Mouse (Mus musculus) heart, embryonic 13.5 days (tissue): Measurements from ENCODE around the gene Gdap1l1. TPM values are rescaled to one million over a fixed set of nuclear protein-coding genes. Genes with fewer than 3 reads are reported as not detected.

ENCODE experiments used
- ATAC-seq: fragments of 200-750 bp; cut with Nextera tagmentation; 2 replicates; pipeline ENCODE4 v1.8.0; 2017; ENCODE audit warnings: moderate TSS enrichment; ENCODE audit not compliant: insufficient number of reproducible peaks, low FRiP score, low TSS enrichment; ENCODE audit errors: extremely low read depth
- H3K27ac ChIP-seq: fragments of 300-500 bp; sonication (generic); replicated peaks from 2 replicates; pipeline ENCODE4 v1.5.1; 2015; ENCODE audit warnings: moderate library complexity, mild to moderate bottlenecking, inconsistent platforms
- H3K27me3 ChIP-seq: fragments of 300-500 bp; sonication (generic); replicated peaks from 2 replicates; pipeline ENCODE4 v1.6.1; 2015; ENCODE audit warnings: mild to moderate bottlenecking, inconsistent platforms
- H3K36me3 ChIP-seq: fragments of 300-500 bp; sonication (generic); 2 replicates; pipeline ENCODE4 v1.6.1; 2015; ENCODE audit warnings: mild to moderate bottlenecking, inconsistent platforms
- H3K4me1 ChIP-seq: fragments of 300-500 bp; sonication (generic); 2 replicates; pipeline ENCODE4 v1.6.1; 2015; ENCODE audit warnings: inconsistent platforms
- H3K4me2 ChIP-seq: fragments of 300-500 bp; sonication (generic); 2 replicates; pipeline ENCODE4 v1.6.1; 2015; ENCODE audit warnings: inconsistent platforms, mild to moderate bottlenecking, moderate library complexity
- H3K4me3 ChIP-seq: fragments of 300-500 bp; sonication (generic); 2 replicates; pipeline ENCODE4 v1.5.1; 2015; ENCODE audit warnings: moderate library complexity, mild to moderate bottlenecking, inconsistent platforms
- H3K9ac ChIP-seq: fragments of 300-500 bp; sonication (generic); 2 replicates; pipeline ENCODE4 v1.6.1; 2015; ENCODE audit warnings: inconsistent platforms, mild to moderate bottlenecking, moderate library complexity
- H3K9me3 ChIP-seq: fragments of 300-500 bp; sonication (generic); 2 replicates; pipeline ENCODE4 v1.6.1; 2016; ENCODE audit warnings: inconsistent platforms
- WGBS: fragments of 180-500 bp; shearing (Covaris S2); methylation state at CpG from one replicate; pipeline ENCODE4 v1.1.7; 2015; ENCODE audit warnings: mixed read lengths; 5-methylcytosine and 5-hydroxymethylcytosine counted together
- polyA plus RNA-seq: library from polyadenylated mRNA; unstranded; fragments of >200 nt; fragmentation: Nextera tagmentation; extraction: Ambion mirVana; gene quantifications from 2 replicates; pipeline ENCODE4 v1.2.1, GENCODE M21; 2015

Gene Gdap1l1
- 0.41 and 0.48 TPM in 2 replicates for polyA plus RNA-seq

GRCm38 (mm10) chr2:163438246-163438618 is at the start of gene Gdap1l1:
Gene Gdap1l1, plus strand, starts transcription at chr2:163438476.
- ATAC-seq = no peak
- WGBS = 2% methylated on average over 13 of the region's 18 CpGs

GRCm38 (mm10) chr2:163392436-163392835 is 45.8 kb upstream of the Gdap1l1 start:
- H3K36me3 ChIP-seq = peaks cover 29% of the 10 kb centered on the region
- H3K9ac ChIP-seq = peak overlapping the region; percentile 98
- H3K4me2 ChIP-seq = peak overlapping the region; percentile 70

More at GRCm38 (mm10) chr2:163438246-163438618, at the start of gene Gdap1l1:
- H3K4me1 ChIP-seq = peaks cover 8% of the 10 kb centered on the region
- peak within 1 kb of the TSS; percentile 64 for H3K4me2 ChIP-seq
- H3K9ac ChIP-seq = no peak within 1 kb of the TSS
- no peak within 1 kb of the TSS for H3K27ac ChIP-seq
- H3K9me3 ChIP-seq = no peaks in the 10 kb centered on the region
- H3K27me3 ChIP-seq = peaks cover 50% of the 10 kb centered on the region
- no peaks in the 10 kb centered on the region for H3K36me3 ChIP-seq
- H3K4me3 ChIP-seq = peak within 1 kb of the TSS; percentile 41

GRCm38 (mm10) chr2:163393241-163393640 is 45.0 kb upstream of the Gdap1l1 start:
- 55% methylated on average over 10 of the region's 10 CpGs for WGBS
- ATAC-seq = no peak
- H3K4me3 ChIP-seq = peak overlapping the region; percentile 77
- H3K9me3 ChIP-seq = no peaks in the 10 kb centered on the region
- peak overlapping the region; percentile 98 for H3K9ac ChIP-seq
- H3K4me2 ChIP-seq = peak overlapping the region; percentile 70
- H3K36me3 ChIP-seq = peaks cover 26% of the 10 kb centered on the region
- H3K4me1 ChIP-seq = peaks cover 52% of the 10 kb centered on the region
- H3K27ac ChIP-seq = peak overlapping the region; percentile 98
- H3K27me3 ChIP-seq = no peaks in the 10 kb centered on the region

More at GRCm38 (mm10) chr2:163392436-163392835, 45.8 kb upstream of the Gdap1l1 start:
- peak overlapping the region; percentile 77 for H3K4me3 ChIP-seq
- peak; percentile 82; the same call in 1 of the 2 replicates for ATAC-seq
- peaks cover 54% of the 10 kb centered on the region for H3K4me1 ChIP-seq
- no peaks in the 10 kb centered on the region for H3K27me3 ChIP-seq
- 25% methylated on average over 6 of the region's 6 CpGs for WGBS
- H3K9me3 ChIP-seq = no peaks in the 10 kb centered on the region
- peak overlapping the region; percentile 98 for H3K27ac ChIP-seq

GRCm38 (mm10) chr2:163393976-163394375 is 44.3 kb upstream of the Gdap1l1 start:
- Histone ChIP-seq H3K27me3 (no peaks in the 10 kb centered on the region), H3K27ac (peak overlapping the region; percentile 98), H3K4me2 (peak overlapping the region; percentile 70), H3K4me1 (peaks cover 56% of the 10 kb centered on the region), H3K9me3 (no peaks in the 10 kb centered on the region), H3K36me3 (peaks cover 19% of the 10 kb centered on the region), H3K4me3 (peak overlapping the region; percentile 77), H3K9ac (peak overlapping the region; percentile 98)
- no peak for ATAC-seq
- WGBS = 31% methylated on average over 6 of the region's 6 CpGs

- H3K36me3 ChIP-seq = peaks cover 11% of the 10 kb centered on the region
- peak overlapping the region; percentile 98 for H3K9ac ChIP-seq
These were observed 43.3 kb upstream of the Gdap1l1 start for GRCm38 (mm10) chr2:163394977-163395376.

GRCm38 (mm10) chr2:163397071-163397470 is 41.2 kb upstream of the Gdap1l1 start:
- ATAC-seq = no peak
- no peaks in the 10 kb centered on the region for H3K27me3 ChIP-seq
- peak overlapping the region; percentile 98 for H3K27ac ChIP-seq
- H3K4me2 ChIP-seq = peak overlapping the region; percentile 70
- H3K9me3 ChIP-seq = no peaks in the 10 kb centered on the region
- peak overlapping the region; percentile 98 for H3K9ac ChIP-seq
- no peaks in the 10 kb centered on the region for H3K36me3 ChIP-seq
- peaks cover 49% of the 10 kb centered on the region for H3K4me1 ChIP-seq
- H3K4me3 ChIP-seq = peak overlapping the region; percentile 77
- 47% methylated on average over 19 of the region's 19 CpGs for WGBS

More at GRCm38 (mm10) chr2:163394977-163395376, 43.3 kb upstream of the Gdap1l1 start:
- 32% methylated on average over 6 of the region's 6 CpGs for WGBS
- Histone ChIP-seq H3K4me2 (peak overlapping the region; percentile 70), H3K27me3 (no peaks in the 10 kb centered on the region), H3K4me1 (peaks cover 61% of the 10 kb centered on the region), H3K4me3 (peak overlapping the region; percentile 77), H3K27ac (peak overlapping the region; percentile 98), H3K9me3 (no peaks in the 10 kb centered on the region)
- no peak for ATAC-seq

- H3K4me3 ChIP-seq = peak within 1 kb of the TSS; percentile 77
- peak; percentile 77 for ATAC-seq
- H3K9me3 ChIP-seq = no peaks in the 10 kb centered on the region
- H3K36me3 ChIP-seq = no peaks in the 10 kb centered on the region
- no peaks in the 10 kb centered on the region for H3K27me3 ChIP-seq
- peaks cover 41% of the 10 kb centered on the region for H3K4me1 ChIP-seq
- 4% methylated on average over 10 of the region's 10 CpGs for WGBS
- H3K9ac ChIP-seq = peak within 1 kb of the TSS; percentile 98
- H3K27ac ChIP-seq = peak within 1 kb of the TSS; percentile 98
- peak within 1 kb of the TSS; percentile 70 for H3K4me2 ChIP-seq
These were observed 40.4 kb upstream of the Gdap1l1 start, which contains the start of gene Jph2 for GRCm38 (mm10) chr2:163397905-163398304. Gene Jph2, minus strand, starts transcription at chr2:163397993.

GRCm38 (mm10) chr2:163398770-163399169 is 39.5 kb upstream of the Gdap1l1 start:
- Histone ChIP-seq H3K4me2 (peak overlapping the region; percentile 70), H3K4me3 (peak overlapping the region; percentile 77)

GRCm38 (mm10) chr2:163399222-163399621 is 39.1 kb upstream of the Gdap1l1 start:
- H3K27ac ChIP-seq = peak overlapping the region; percentile 98
- H3K4me2 ChIP-seq = peak overlapping the region; percentile 70

More at GRCm38 (mm10) chr2:163398770-163399169, 39.5 kb upstream of the Gdap1l1 start:
- WGBS = 52% methylated on average over 4 of the region's 4 CpGs
- peak overlapping the region; percentile 98 for H3K27ac ChIP-seq
- H3K36me3 ChIP-seq = no peaks in the 10 kb centered on the region
- H3K9me3 ChIP-seq = no peaks in the 10 kb centered on the region
- peak overlapping the region; percentile 98 for H3K9ac ChIP-seq
- peaks cover 36% of the 10 kb centered on the region for H3K4me1 ChIP-seq
- ATAC-seq = no peak
- no peaks in the 10 kb centered on the region for H3K27me3 ChIP-seq

GRCm38 (mm10) chr2:163401221-163401620 is 37.1 kb upstream of the Gdap1l1 start:
- Histone ChIP-seq H3K36me3 (peaks cover 13% of the 10 kb centered on the region), H3K27me3 (no peaks in the 10 kb centered on the region), H3K4me2 (no peak overlapping the region), H3K9ac (no peak overlapping the region; the same call in 1 of the 2 replicates), H3K4me3 (no peak overlapping the region), H3K9me3 (no peaks in the 10 kb centered on the region), H3K4me1 (peaks cover 34% of the 10 kb centered on the region), H3K27ac (no peak overlapping the region)
- WGBS = 3% methylated on average over 8 of the region's 8 CpGs
- no peak for ATAC-seq

More at GRCm38 (mm10) chr2:163399222-163399621, 39.1 kb upstream of the Gdap1l1 start:
- H3K4me1 ChIP-seq = peaks cover 34% of the 10 kb centered on the region
- ATAC-seq = no peak
- 36% methylated on average over 8 of the region's 8 CpGs for WGBS
- H3K9ac ChIP-seq = peak overlapping the region; percentile 66; the same call in 1 of the 2 replicates
- H3K27me3 ChIP-seq = no peaks in the 10 kb centered on the region
- H3K9me3 ChIP-seq = no peaks in the 10 kb centered on the region
- H3K36me3 ChIP-seq = no peaks in the 10 kb centered on the region
- no peak overlapping the region for H3K4me3 ChIP-seq

- H3K27me3 ChIP-seq = no peaks in the 10 kb centered on the region
- H3K9me3 ChIP-seq = no peaks in the 10 kb centered on the region
- no peak overlapping the region for H3K4me2 ChIP-seq
- H3K27ac ChIP-seq = no peak overlapping the region
- H3K36me3 ChIP-seq = peaks cover 36% of the 10 kb centered on the region
- 60% methylated on average over 8 of the region's 8 CpGs for WGBS
- no peak overlapping the region for H3K4me3 ChIP-seq
- no peak for ATAC-seq
- H3K9ac ChIP-seq = no peak overlapping the region
- peaks cover 22% of the 10 kb centered on the region for H3K4me1 ChIP-seq
These were observed 34.0 kb upstream of the Gdap1l1 start for GRCm38 (mm10) chr2:163404037-163404815.
